In genomic region chr2:6255989-6256841, GRCm38 (mm10) we compare ENCODE assay signal across 8 mouse cellular contexts. TPM values are rescaled to one million over a fixed set of nuclear protein-coding genes. Genes with fewer than 3 reads are reported as not detected.
A peak's percentile ranks its signal among the peaks of the same experiment; 100 is the strongest.
DNase-seq lines count a peak whose midpoint lies in the region; ATAC-seq and TF ChIP-seq lines count a peak whose summit lies in the region.

No protein-coding gene starts in this region.

- peaks cover 3% of the 10 kb centered on the region; the same call in 1 of the 2 replicates for H3K9me3 ChIP-seq in heart, embryonic 13.5 days
- H3K9me3 ChIP-seq in lung, embryonic 16.5 days (ENCODE audit: control insufficient read depth, low read length): no peaks in the 10 kb centered on the region

- no peak for TF ChIP-seq CTCF in embryonic fibroblast, embryonic 13.5 days (IDR thresholded peaks at IDR 0.05; ENCODE audit: borderline replicate concordance, insufficient read depth, low read length)

- peak overlapping the region; percentile 20; the same call in 1 of the 2 replicates for H3K27ac ChIP-seq in embryonic fibroblast, embryonic 13.5 days (ENCODE audit: insufficient read depth, low read length)
- peak overlapping the region; percentile 81 for H3K27ac ChIP-seq in heart, embryonic 13.5 days (replicated peaks)
- peak overlapping the region; percentile 93 for H3K27ac ChIP-seq in lung, embryonic 16.5 days (ENCODE audit: low read length)

- H3K36me3 ChIP-seq in heart, embryonic 13.5 days: no peaks in the 10 kb centered on the region
- no peaks in the 10 kb centered on the region for H3K36me3 ChIP-seq in lung, embryonic 16.5 days (ENCODE audit: control insufficient read depth, insufficient read depth, low read length)

- no peak for ATAC-seq in heart, embryonic 13.5 days (ENCODE audit: extremely low read depth, insufficient number of reproducible peaks, low FRiP score, low TSS enrichment)
- peak; percentile 94 for ATAC-seq in lung, embryonic 16.5 days (ENCODE audit: low read depth)

- no peak for TF ChIP-seq POLR2A in embryonic fibroblast, embryonic 13.5 days (IDR thresholded peaks at IDR 0.05; ENCODE audit: low read depth, low read length)

- H3K4me1 ChIP-seq in embryonic fibroblast, embryonic 13.5 days (ENCODE audit: control insufficient read depth, insufficient read depth, low read length): peaks cover 5% of the 10 kb centered on the region
- H3K4me1 ChIP-seq in heart, embryonic 13.5 days: peaks cover 24% of the 10 kb centered on the region
- H3K4me1 ChIP-seq in lung, embryonic 16.5 days (replicated peaks; ENCODE audit: control insufficient read depth, insufficient read depth, low read length): peaks cover 9% of the 10 kb centered on the region

- DNase-seq in B cell, adult 2 months: peak; percentile 82 to 86
- peak; percentile 85 for DNase-seq in adrenal gland, adult 2 months
- DNase-seq in kidney, postnatal 36 days: peak; percentile 36 to 40
- peak; percentile 69 for DNase-seq in ovary, postnatal 36 days (ENCODE audit: low spot score)
- no peak for DNase-seq in embryo, embryonic 11 days

- no peak overlapping the region for H3K4me3 ChIP-seq in embryonic fibroblast, embryonic 13.5 days (ENCODE audit: insufficient read depth, low read length)
- no peak overlapping the region for H3K4me3 ChIP-seq in heart, embryonic 13.5 days
- H3K4me3 ChIP-seq in lung, embryonic 16.5 days (ENCODE audit: low read length): no peak overlapping the region

- 52% methylated on average over 19 of the region's 19 CpGs for WGBS in heart, embryonic 13.5 days
- WGBS in lung, embryonic 16.5 days: 42% methylated on average over 19 of the region's 19 CpGs

- 0 out of 2 replicates have a peak overlapping the region, but pooled peaks have one; percentile 44 for H3K9ac ChIP-seq in heart, embryonic 13.5 days
- H3K9ac ChIP-seq in lung, embryonic 16.5 days (ENCODE audit: low read length): no peak overlapping the region

- H3K27me3 ChIP-seq in heart, embryonic 13.5 days (replicated peaks): no peaks in the 10 kb centered on the region
- no peaks in the 10 kb centered on the region for H3K27me3 ChIP-seq in lung, embryonic 16.5 days (ENCODE audit: control insufficient read depth, insufficient read depth, low read depth, low read length)

- H3K4me2 ChIP-seq in heart, embryonic 13.5 days: 0 out of 2 replicates have a peak overlapping the region, but pooled peaks have one; percentile 13
- no peak overlapping the region for H3K4me2 ChIP-seq in lung, embryonic 16.5 days (ENCODE audit: low read depth, low read length)

RNA-seq across cellular contexts. Expression of gene Echdc3, which starts 43.4 kb away (rescaled TPM):
- total RNA-seq in adrenal gland, adult 2 months (2021): 10 to 100 TPM; 40.3 to 69.0 TPM
- 58.0 and 70.1 TPM in 2 replicates for polyA plus RNA-seq in adrenal gland, adult 2 months (2012; rRNA removed)
- 0.97 and 1.3 TPM in 2 replicates for polyA plus RNA-seq in embryonic fibroblast, embryonic 13.5 days (2011; ENCODE audit: insufficient read length, low read depth, missing spikeins)
- 7.7 and 8.8 TPM in 2 replicates for polyA plus RNA-seq in heart, embryonic 13.5 days (2015; fragmentation: Nextera tagmentation; extraction: Ambion mirVana)
- polyA plus RNA-seq in lung, embryonic 16.5 days (2015; fragmentation: Nextera tagmentation; extraction: Ambion mirVana): 11.1 and 15.3 TPM in 2 replicates

Comparison
In these comparisons a context has a peak if more than half of its experiments do, and no peak if none do; other contexts are left out.
1. H3K27ac ChIP-seq: peak in every context shown above with its lines; median percentile 93 in lung, embryonic 16.5 days; 81 in heart, embryonic 13.5 days; 20 in embryonic fibroblast, embryonic 13.5 days.